Mouse (Mus musculus) lung, embryonic 16.5 days (tissue): ENCODE data around the gene Cyp39a1. TPM values are rescaled to one million over a fixed set of nuclear protein-coding genes. Genes with fewer than 3 reads are reported as not detected.
A peak's percentile ranks its signal among the peaks of the same experiment; 100 is the strongest.

Experiments used
- ATAC-seq: fragments of 200-750 bp; cut with Nextera tagmentation; 2 replicates; pipeline ENCODE4 v1.8.0; 2017; ENCODE audit warnings: low read depth, mild to moderate bottlenecking, moderate library complexity
- H3K27ac ChIP-seq: fragments of 300-500 bp; sonication (generic); 2 replicates; pipeline ENCODE4 v1.5.1; 2014; ENCODE audit warnings: mild to moderate bottlenecking, control low read depth, low read length
- H3K27me3 ChIP-seq: fragments of 300-500 bp; sonication (generic); 2 replicates; pipeline ENCODE4 v1.6.1; 2014; ENCODE audit warnings: low read depth, low read length, mixed read lengths; ENCODE audit not compliant: control insufficient read depth, insufficient read depth
- H3K36me3 ChIP-seq: fragments of 300-500 bp; sonication (generic); 2 replicates; pipeline ENCODE4 v1.6.1; 2014; ENCODE audit warnings: low read length; ENCODE audit not compliant: control insufficient read depth, insufficient read depth
- H3K4me1 ChIP-seq: fragments of 300-500 bp; sonication (generic); replicated peaks from 2 replicates; pipeline ENCODE4 v1.6.1; 2014; ENCODE audit warnings: low read length, mixed read lengths; ENCODE audit not compliant: control insufficient read depth, insufficient read depth
- H3K4me2 ChIP-seq: fragments of 300-500 bp; sonication (generic); 2 replicates; pipeline ENCODE4 v1.6.1; 2014; ENCODE audit warnings: low read depth, low read length, control low read depth
- H3K4me3 ChIP-seq: fragments of 300-500 bp; sonication (generic); 2 replicates; pipeline ENCODE4 v1.5.1; 2014; ENCODE audit warnings: mild to moderate bottlenecking, low read length, control low read depth
- H3K9ac ChIP-seq: fragments of 300-500 bp; sonication (generic); 2 replicates; pipeline ENCODE4 v1.6.1; 2014; ENCODE audit warnings: low read length, control low read depth
- H3K9me3 ChIP-seq: fragments of 300-500 bp; sonication (generic); 2 replicates; pipeline ENCODE4 v1.6.1; 2016; ENCODE audit warnings: low read length; ENCODE audit not compliant: control insufficient read depth
- WGBS: fragments of 180-500 bp; shearing (Covaris S2); extraction: QIAGEN DNeasy Blood & Tissue Kit; methylation state at CpG from one replicate; pipeline ENCODE4 v1.1.7; 2014; 5-methylcytosine and 5-hydroxymethylcytosine counted together
- polyA plus RNA-seq: library from polyadenylated mRNA; unstranded; fragments of >200 nt; fragmentation: Nextera tagmentation; extraction: Ambion mirVana; gene quantifications from 2 replicates; pipeline ENCODE4 v1.2.1, GENCODE M21; 2015

Cyp39a1 gene
- polyA plus RNA-seq, 1 experiment from 2014 or later = 48.9 TPM

GRCm38 (mm10) chr17:43704216-43704930, 37.1 kb downstream of the Cyp39a1 start:
- H3K36me3 ChIP-seq = no peaks in the 10 kb centered on the region; the same call in 1 of the 2 replicates
- no peaks in the 10 kb centered on the region for H3K9me3 ChIP-seq
- ATAC-seq = no peak
- no peak overlapping the region for H3K27ac ChIP-seq
- H3K4me2 ChIP-seq = no peak overlapping the region
- H3K27me3 ChIP-seq = no peaks in the 10 kb centered on the region
- no peak overlapping the region for H3K9ac ChIP-seq
- H3K4me1 ChIP-seq = no peaks in the 10 kb centered on the region
- no peak overlapping the region for H3K4me3 ChIP-seq
- 85% methylated on average over 12 of the region's 12 CpGs for WGBS

- H3K27ac ChIP-seq = no peak overlapping the region
- H3K9me3 ChIP-seq = no peaks in the 10 kb centered on the region
- WGBS = 88% methylated on average over 3 of the region's 3 CpGs
- H3K36me3 ChIP-seq = no peaks in the 10 kb centered on the region; the same call in 1 of the 2 replicates
- no peak overlapping the region for H3K4me3 ChIP-seq
- H3K4me1 ChIP-seq = peaks cover 5% of the 10 kb centered on the region; the same call in 1 of the 2 replicates
- no peak for ATAC-seq
- H3K9ac ChIP-seq = no peak overlapping the region
- H3K4me2 ChIP-seq = no peak overlapping the region
- H3K27me3 ChIP-seq = no peaks in the 10 kb centered on the region
Observed at GRCm38 (mm10) chr17:43706749-43707148, 39.5 kb downstream of the Cyp39a1 start.

GRCm38 (mm10) chr17:43707254-43707653, 40.0 kb downstream of the Cyp39a1 start:
- no peaks in the 10 kb centered on the region for H3K27me3 ChIP-seq
- no peak overlapping the region for H3K9ac ChIP-seq
- peaks cover 5% of the 10 kb centered on the region; the same call in 1 of the 2 replicates for H3K4me1 ChIP-seq
- no peak overlapping the region for H3K4me2 ChIP-seq
- no peaks in the 10 kb centered on the region; the same call in 1 of the 2 replicates for H3K36me3 ChIP-seq
- H3K9me3 ChIP-seq = no peaks in the 10 kb centered on the region
- 68% methylated on average over 3 of the region's 3 CpGs for WGBS
- H3K4me3 ChIP-seq = no peak overlapping the region
- 0 out of 2 replicates have a peak, but pooled peaks have one; percentile 10 for ATAC-seq
- no peak overlapping the region for H3K27ac ChIP-seq

- H3K4me1 ChIP-seq = peaks cover 5% of the 10 kb centered on the region; the same call in 1 of the 2 replicates
- no peaks in the 10 kb centered on the region; the same call in 1 of the 2 replicates for H3K36me3 ChIP-seq
- no peaks in the 10 kb centered on the region for H3K9me3 ChIP-seq
- H3K9ac ChIP-seq = no peak overlapping the region
- H3K4me3 ChIP-seq = no peak overlapping the region
- H3K4me2 ChIP-seq = no peak overlapping the region
- 78% methylated on average over 7 of the region's 7 CpGs for WGBS
- no peak overlapping the region for H3K27ac ChIP-seq
- no peak for ATAC-seq
- no peaks in the 10 kb centered on the region for H3K27me3 ChIP-seq
Observed at GRCm38 (mm10) chr17:43711557-43712352, 44.5 kb downstream of the Cyp39a1 start.

- ATAC-seq = no peak
- no peak overlapping the region for H3K4me2 ChIP-seq
- H3K27ac ChIP-seq = no peak overlapping the region
- H3K9me3 ChIP-seq = no peaks in the 10 kb centered on the region
- H3K9ac ChIP-seq = no peak overlapping the region
- H3K36me3 ChIP-seq = no peaks in the 10 kb centered on the region
- WGBS = 28% methylated on average over 3 of the region's 3 CpGs
- H3K4me1 ChIP-seq = peaks cover 5% of the 10 kb centered on the region; the same call in 1 of the 2 replicates
- no peak overlapping the region for H3K4me3 ChIP-seq
- H3K27me3 ChIP-seq = no peaks in the 10 kb centered on the region
Observed at GRCm38 (mm10) chr17:43714191-43714590, 47.0 kb downstream of the Cyp39a1 start.

- Histone ChIP-seq H3K4me1 (peaks cover 7% of the 10 kb centered on the region; the same call in 1 of the 2 replicates), H3K36me3 (no peaks in the 10 kb centered on the region), H3K4me3 (no peak overlapping the region), H3K4me2 (no peak overlapping the region), H3K27ac (no peak overlapping the region), H3K9me3 (no peaks in the 10 kb centered on the region), H3K9ac (no peak overlapping the region), H3K27me3 (no peaks in the 10 kb centered on the region)
- ATAC-seq = no peak
- WGBS = 70% methylated on average over 7 of the region's 7 CpGs
Observed at GRCm38 (mm10) chr17:43716601-43717000, 49.4 kb downstream of the Cyp39a1 start.

GRCm38 (mm10) chr17:43719401-43719800, 52.2 kb downstream of the Cyp39a1 start:
- peak; percentile 41 for ATAC-seq

GRCm38 (mm10) chr17:43724480-43724879, 57.3 kb downstream of the Cyp39a1 start:
- H3K4me3 ChIP-seq = no peak overlapping the region
- H3K9me3 ChIP-seq = no peaks in the 10 kb centered on the region
- H3K27ac ChIP-seq = no peak overlapping the region
- H3K4me2 ChIP-seq = no peak overlapping the region
- 96% methylated on average over 2 of the region's 2 CpGs for WGBS
- peaks cover 4% of the 10 kb centered on the region; the same call in 1 of the 2 replicates for H3K4me1 ChIP-seq
- no peak overlapping the region for H3K9ac ChIP-seq
- no peaks in the 10 kb centered on the region for H3K27me3 ChIP-seq
- no peak for ATAC-seq
- H3K36me3 ChIP-seq = no peaks in the 10 kb centered on the region; the same call in 1 of the 2 replicates

More at GRCm38 (mm10) chr17:43719401-43719800, 52.2 kb downstream of the Cyp39a1 start:
- Histone ChIP-seq H3K4me1 (peaks cover 7% of the 10 kb centered on the region; the same call in 1 of the 2 replicates), H3K27me3 (no peaks in the 10 kb centered on the region), H3K9ac (no peak overlapping the region), H3K27ac (no peak overlapping the region), H3K4me2 (no peak overlapping the region), H3K4me3 (no peak overlapping the region), H3K36me3 (no peaks in the 10 kb centered on the region; the same call in 1 of the 2 replicates), H3K9me3 (no peaks in the 10 kb centered on the region)
- 60% methylated on average over 3 of the region's 3 CpGs for WGBS

- no peak overlapping the region for H3K4me2 ChIP-seq
- H3K4me1 ChIP-seq = peaks cover 3% of the 10 kb centered on the region; the same call in 1 of the 2 replicates
- 52% methylated on average over 8 of the region's 8 CpGs for WGBS
- no peaks in the 10 kb centered on the region for H3K27me3 ChIP-seq
- no peak for ATAC-seq
- H3K4me3 ChIP-seq = no peak overlapping the region
- no peak overlapping the region for H3K27ac ChIP-seq
- no peak overlapping the region for H3K9ac ChIP-seq
- no peaks in the 10 kb centered on the region for H3K9me3 ChIP-seq
- peaks cover 2% of the 10 kb centered on the region; the same call in 1 of the 2 replicates for H3K36me3 ChIP-seq
Observed at GRCm38 (mm10) chr17:43731327-43731726, 64.1 kb downstream of the Cyp39a1 start.
